Mouse (Mus musculus) forebrain, embryonic 16.5 days (tissue): ENCODE results near the gene Mgat4d. TPM values are rescaled to one million over a fixed set of nuclear protein-coding genes. Genes with fewer than 3 reads are reported as not detected.
"Not testable (repeated sequence)": the region's sequence is repeated elsewhere in the genome, so short reads cannot be mapped to it uniquely, and the experiment has no call there.

Experiments
- ATAC-seq: fragments of 200-750 bp; cut with Nextera tagmentation; 2 replicates; pipeline ENCODE4 v1.8.0; 2017; ENCODE audit warnings: mild to moderate bottlenecking, moderate library complexity
- H3K27ac ChIP-seq: fragments of 300-500 bp; sonication (generic); 2 replicates; pipeline ENCODE4 v1.5.1; 2014; ENCODE audit warnings: low read length, control low read depth
- H3K27me3 ChIP-seq: fragments of 300-500 bp; sonication (generic); replicated peaks from 2 replicates; pipeline ENCODE4 v1.6.1; 2014; ENCODE audit warnings: low read length; ENCODE audit not compliant: control insufficient read depth, insufficient read depth
- H3K36me3 ChIP-seq: fragments of 300-500 bp; sonication (generic); 2 replicates; pipeline ENCODE4 v1.6.1; 2014; ENCODE audit not compliant: control insufficient read depth, insufficient read depth
- H3K4me1 ChIP-seq: fragments of 300-500 bp; sonication (generic); replicated peaks from 2 replicates; pipeline ENCODE4 v1.6.1; 2014; ENCODE audit warnings: low read length; ENCODE audit not compliant: control insufficient read depth, insufficient read depth
- H3K4me2 ChIP-seq: fragments of 300-500 bp; sonication (generic); 2 replicates; pipeline ENCODE4 v1.6.1; 2014; ENCODE audit warnings: mild to moderate bottlenecking, low read length, control low read depth
- H3K4me3 ChIP-seq: fragments of 300-500 bp; sonication (generic); replicated peaks from 2 replicates; pipeline ENCODE4 v1.5.1; 2014; ENCODE audit warnings: mild to moderate bottlenecking, low read length, control low read depth
- H3K9ac ChIP-seq: fragments of 300-500 bp; sonication (generic); replicated peaks from 2 replicates; pipeline ENCODE4 v1.6.1; 2014; ENCODE audit warnings: low read depth, low read length, control low read depth
- H3K9me3 ChIP-seq: fragments of 300-500 bp; sonication (generic); 2 replicates; pipeline ENCODE4 v1.6.1; 2016; ENCODE audit warnings: low read length; ENCODE audit not compliant: control insufficient read depth
- WGBS: fragments of 180-500 bp; shearing (Covaris S2); extraction: QIAGEN DNeasy Blood & Tissue Kit; methylation state at CpG from one replicate; pipeline ENCODE4 v1.1.7; 2014; 5-methylcytosine and 5-hydroxymethylcytosine counted together
- polyA plus RNA-seq: library from polyadenylated mRNA; unstranded; fragments of >200 nt; fragmentation: Nextera tagmentation; extraction: Ambion mirVana; gene quantifications from 2 replicates; pipeline ENCODE4 v1.2.1, GENCODE M21; 2015

Mgat4d gene
- polyA plus RNA-seq, 1 experiment from 2014 or later = not detected

GRCm38 (mm10) chr8:83426949-83427348, 78.7 kb downstream of the Mgat4d start:
- no peak for ATAC-seq
- H3K27me3 ChIP-seq = no peaks in the 10 kb centered on the region
- H3K9me3 ChIP-seq = no peaks in the 10 kb centered on the region
- H3K36me3 ChIP-seq = no peaks in the 10 kb centered on the region
- no peaks in the 10 kb centered on the region for H3K4me1 ChIP-seq
- H3K27ac ChIP-seq = no peak overlapping the region
- 69% methylated on average over 7 of the region's 7 CpGs for WGBS
- no peak overlapping the region for H3K4me2 ChIP-seq
- no peak overlapping the region for H3K9ac ChIP-seq
- no peak overlapping the region for H3K4me3 ChIP-seq

- 85% methylated on average over 3 of the region's 3 CpGs for WGBS
- not testable (repeated sequence) for H3K27ac ChIP-seq, H3K27me3 ChIP-seq, H3K4me2 ChIP-seq, H3K4me3 ChIP-seq, ATAC-seq, H3K36me3 ChIP-seq, H3K9ac ChIP-seq, H3K9me3 ChIP-seq, H3K4me1 ChIP-seq
These were observed 80.3 kb downstream of the Mgat4d start for GRCm38 (mm10) chr8:83428621-83429020.

GRCm38 (mm10) chr8:83429071-83429524, 80.8 kb downstream of the Mgat4d start:
- Histone ChIP-seq H3K36me3 (peaks cover 2% of the 10 kb centered on the region; the same call in 1 of the 2 replicates), H3K27ac (no peak overlapping the region), H3K27me3 (no peaks in the 10 kb centered on the region), H3K9me3 (no peaks in the 10 kb centered on the region), H3K4me3 (no peak overlapping the region), H3K4me1 (no peaks in the 10 kb centered on the region), H3K9ac (no peak overlapping the region), H3K4me2 (no peak overlapping the region)
- 67% methylated on average over 4 of the region's 4 CpGs for WGBS
- no peak for ATAC-seq

Other genes with a start within 250 kb of the Mgat4d start
- gene Tbc1d9, start 183.1 kb upstream of the Mgat4d start, polyA plus RNA-seq = 14.4 and 15.1 TPM in 2 replicates
- 5.4 and 8.0 TPM in 2 replicates for gene Gm10645, start 182.3 kb upstream of the Mgat4d start, polyA plus RNA-seq
- gene Ucp1, start 58.1 kb upstream of the Mgat4d start, polyA plus RNA-seq = not detected in 2 replicates
- gene Elmod2, start 16.0 kb upstream of the Mgat4d start, polyA plus RNA-seq = 31.0 and 33.1 TPM in 2 replicates
- gene Clgn, start 41.4 kb downstream of the Mgat4d start, polyA plus RNA-seq = 6.7 and 8.1 TPM in 2 replicates
- gene Scoc, start 109.9 kb downstream of the Mgat4d start, polyA plus RNA-seq = 245 and 251 TPM in 2 replicates
- gene Olfr370, start 187.3 kb downstream of the Mgat4d start, polyA plus RNA-seq = not detected in 2 replicates
- 281 and 325 TPM in 2 replicates for gene Ndufb7, start 218.2 kb downstream of the Mgat4d start, polyA plus RNA-seq